Mouse (Mus musculus) thymus, adult 2 months (tissue): Measurements from ENCODE around the gene Gm17409. TPM values are rescaled to one million over a fixed set of nuclear protein-coding genes. Genes with fewer than 3 reads are reported as not detected.

Experiments
- DNase-seq: peaks from one replicate; pipeline ENCODE4 v3.0.0; 2021
- H3K27ac ChIP-seq: fragments of 200-500 bp; 2 replicates; pipeline ENCODE4 v1.5.1; 2012; ENCODE audit warnings: low read length, control low read depth; ENCODE audit not compliant: control insufficient read depth, insufficient read depth
- H3K27me3 ChIP-seq: fragments of 200-500 bp; 2 replicates; pipeline ENCODE4 v1.6.1; 2012; ENCODE audit warnings: mild to moderate bottlenecking, low read length, moderate library complexity, mixed read lengths; ENCODE audit not compliant: control insufficient read depth, insufficient read depth
- H3K36me3 ChIP-seq: fragments of 200-500 bp; 2 replicates; pipeline ENCODE4 v1.6.1; 2012; ENCODE audit warnings: mild to moderate bottlenecking, low read length, moderate library complexity; ENCODE audit not compliant: control insufficient read depth, insufficient read depth
- H3K4me1 ChIP-seq: fragments of 200-500 bp; replicated peaks from 2 replicates; pipeline ENCODE4 v1.6.1; 2012; ENCODE audit warnings: low read length; ENCODE audit not compliant: control insufficient read depth, insufficient read depth
- H3K4me3 ChIP-seq: fragments of 200-500 bp; 2 replicates; pipeline ENCODE4 v1.5.1; 2012; ENCODE audit warnings: mild to moderate bottlenecking, low read length, control low read depth, moderate library complexity; ENCODE audit not compliant: control insufficient read depth, insufficient read depth
- CTCF ChIP-seq: fragments of 200-500 bp; IDR thresholded peaks from 2 replicates; pipeline ENCODE4 v1.5.1; 2012; ENCODE audit warnings: mild to moderate bottlenecking, control low read depth, low read length, moderate library complexity, borderline replicate concordance; ENCODE audit not compliant: control insufficient read depth, poor library complexity, insufficient read depth; ENCODE audit errors: extremely low read depth
- POLR2A ChIP-seq: fragments of 200-500 bp; IDR thresholded peaks from 2 replicates; pipeline ENCODE4 v1.6.1; 2012; ENCODE audit warnings: mild to moderate bottlenecking, low read length, control low read depth, moderate library complexity; ENCODE audit not compliant: control insufficient read depth, poor library complexity, insufficient read depth; ENCODE audit errors: extremely low read depth
- WGBS: fragments of 180-500 bp; shearing (Covaris S2); methylation state at CpG from one replicate; pipeline ENCODE4 v1.1.7; 2018; 5-methylcytosine and 5-hydroxymethylcytosine counted together
- polyA plus RNA-seq: library from polyadenylated mRNA; depleted of rRNA; stranded (reverse); fragments of >200 nt; gene quantifications from 2 replicates; pipeline ENCODE4 v1.2.3, GENCODE M21; 2012

Gene Gm17409
- polyA plus RNA-seq, 1 experiment, result not detected

GRCm38 (mm10) chr2:58480764-58481163, 10.8 kb downstream of the Gm17409 start:
- DNase-seq, result no peak
- TF ChIP-seq POLR2A (no peak), CTCF (no peak)
- Histone ChIP-seq H3K27ac (no peak overlapping the region), H3K27me3 (no peaks in the 10 kb centered on the region), H3K4me1 (0 out of 2 replicates have a peak, but pooled peaks cover 4% of the 10 kb centered on the region), H3K36me3 (no peaks in the 10 kb centered on the region), H3K4me3 (no peak overlapping the region)
- WGBS, result 28% methylated on average over 6 of the region's 6 CpGs

GRCm38 (mm10) chr2:58481450-58482100, 11.7 kb downstream of the Gm17409 start:
- Histone ChIP-seq H3K36me3 (no peaks in the 10 kb centered on the region), H3K27me3 (no peaks in the 10 kb centered on the region), H3K4me1 (0 out of 2 replicates have a peak, but pooled peaks cover 4% of the 10 kb centered on the region), H3K4me3 (no peak overlapping the region), H3K27ac (no peak overlapping the region)
- WGBS, result 60% methylated on average over 9 of the region's 9 CpGs
- TF ChIP-seq POLR2A (no peak), CTCF (no peak)
- DNase-seq, result no peak

GRCm38 (mm10) chr2:58484284-58484965, 14.5 kb downstream of the Gm17409 start:
- Histone ChIP-seq H3K27me3 (no peaks in the 10 kb centered on the region), H3K4me1 (0 out of 2 replicates have a peak, but pooled peaks cover 4% of the 10 kb centered on the region), H3K4me3 (no peak overlapping the region), H3K27ac (no peak overlapping the region), H3K36me3 (no peaks in the 10 kb centered on the region)
- no peak for DNase-seq
- TF ChIP-seq POLR2A (no peak), CTCF (no peak)
- WGBS, result 80% methylated on average over 7 of the region's 7 CpGs

- H3K27ac ChIP-seq, result no peak overlapping the region
- H3K4me1 ChIP-seq, result 0 out of 2 replicates have a peak, but pooled peaks cover 4% of the 10 kb centered on the region
- H3K36me3 ChIP-seq, result no peaks in the 10 kb centered on the region
- DNase-seq, result no peak
- H3K4me3 ChIP-seq, result no peak overlapping the region
- TF ChIP-seq CTCF, result no peak
- no peak for TF ChIP-seq POLR2A
- no peaks in the 10 kb centered on the region for H3K27me3 ChIP-seq
- WGBS, result 47% methylated on average over 4 of the region's 4 CpGs
Measured at GRCm38 (mm10) chr2:58485152-58485551, 15.2 kb downstream of the Gm17409 start.

GRCm38 (mm10) chr2:58485683-58486082, 15.8 kb downstream of the Gm17409 start:
- H3K27ac ChIP-seq, result no peak overlapping the region
- 94% methylated on average over 3 of the region's 3 CpGs for WGBS
- H3K36me3 ChIP-seq, result no peaks in the 10 kb centered on the region
- DNase-seq, result no peak
- 0 out of 2 replicates have a peak, but pooled peaks cover 3% of the 10 kb centered on the region for H3K4me1 ChIP-seq
- TF ChIP-seq CTCF (no peak), POLR2A (no peak)
- no peaks in the 10 kb centered on the region for H3K27me3 ChIP-seq
- H3K4me3 ChIP-seq, result no peak overlapping the region

- DNase-seq, result no peak
Measured at GRCm38 (mm10) chr2:58486441-58487278, 16.7 kb downstream of the Gm17409 start.

More at GRCm38 (mm10) chr2:58486441-58487278, 16.7 kb downstream of the Gm17409 start:
- Histone ChIP-seq H3K4me1 (no peaks in the 10 kb centered on the region), H3K27ac (no peak overlapping the region), H3K4me3 (no peak overlapping the region), H3K36me3 (no peaks in the 10 kb centered on the region), H3K27me3 (no peaks in the 10 kb centered on the region)
- TF ChIP-seq CTCF (no peak), POLR2A (no peak)
- 96% methylated on average over 14 of the region's 14 CpGs for WGBS
